ENCODE assay signal across 12 mouse cellular contexts in genomic region chr2:181579681-181580080, GRCm38 (mm10). TPM values are rescaled to one million over a fixed set of nuclear protein-coding genes. Genes with fewer than 3 reads are reported as not detected.
DNase-seq lines count a peak whose midpoint lies in the region; ATAC-seq and TF ChIP-seq lines count a peak whose summit lies in the region.
"Had no signal": no experiment of that assay in that cellular context is flagged by ENCODE, and none has a peak within 500 bp of the region (broad histone marks: within the 10 kb centered on the region; RNA-seq: fewer than 3 reads in every experiment).

No protein-coding gene starts in this region.

- no peak overlapping the region for H3K9ac ChIP-seq in heart, embryonic 11.5 days (ENCODE audit: low read depth, low read length)
- H3K9ac ChIP-seq in kidney, embryonic 16.5 days (replicated peaks; ENCODE audit: low read length), result peak overlapping the region; percentile 1; the same call in 1 of the 2 replicates
- 0 out of 2 replicates have a peak overlapping the region, but pooled peaks have one; percentile 90 for H3K9ac ChIP-seq in intestine, embryonic 16.5 days (ENCODE audit: low read depth, low read length)
- peak overlapping the region; percentile 30; the same call in 1 of the 2 replicates for H3K9ac ChIP-seq in liver, postnatal 0 days (replicated peaks)

- no peak for DNase-seq in heart, postnatal 36 days
- DNase-seq in kidney, postnatal 4 days, result no peak
- DNase-seq in liver, postnatal 0 days, result peak; percentile 9
- DNase-seq in T-cell, adult 2 months (ENCODE audit: low spot score), result no peak
- DNase-seq: kidney, adult 8-10 months; layer of hippocampus, adult 9-11 months; thymus, postnatal 4 days had no signal

- H3K9me3 ChIP-seq in heart, embryonic 11.5 days (replicated peaks; ENCODE audit: control insufficient read depth, low read length), result no peaks in the 10 kb centered on the region
- no peaks in the 10 kb centered on the region for H3K9me3 ChIP-seq in kidney, embryonic 16.5 days (ENCODE audit: low read length)
- H3K9me3 ChIP-seq in intestine, embryonic 16.5 days (ENCODE audit: control insufficient read depth, low read length), result no peaks in the 10 kb centered on the region
- no peaks in the 10 kb centered on the region for H3K9me3 ChIP-seq in liver, postnatal 0 days (ENCODE audit: low read length)
- H3K9me3 ChIP-seq: midbrain, embryonic 10.5 days had no signal

- H3K4me3 ChIP-seq in heart, embryonic 11.5 days (ENCODE audit: low read depth, low read length), result no peak overlapping the region
- no peak overlapping the region for H3K4me3 ChIP-seq in kidney, embryonic 16.5 days (ENCODE audit: low read length)
- no peak overlapping the region for H3K4me3 ChIP-seq in intestine, embryonic 16.5 days (ENCODE audit: low read length)
- H3K4me3 ChIP-seq in liver, postnatal 0 days (ENCODE audit: low read depth, low read length), result no peak overlapping the region

- intact Hi-C loops in heart, postnatal 36 days (cut with DNase I), result loop anchor here (5.0 kb wide), 1 partner anchor 187 kb away; no protein-coding TSS in a partner anchor

- no peaks in the 10 kb centered on the region for H3K27me3 ChIP-seq in heart, embryonic 11.5 days (ENCODE audit: control insufficient read depth, insufficient read depth, low read length)
- H3K27me3 ChIP-seq in kidney, embryonic 16.5 days (ENCODE audit: insufficient read depth, low read length), result no peaks in the 10 kb centered on the region
- no peaks in the 10 kb centered on the region for H3K27me3 ChIP-seq in intestine, embryonic 16.5 days (replicated peaks; ENCODE audit: control insufficient read depth, insufficient read depth, low read length)
- no peaks in the 10 kb centered on the region for H3K27me3 ChIP-seq in liver, postnatal 0 days (ENCODE audit: insufficient read depth, low read length)

- WGBS in heart, embryonic 11.5 days (ENCODE audit: insufficient replicate concordance), result 85% methylated on average over 1 of the region's 1 CpGs
- 77% methylated on average over 1 of the region's 1 CpGs for WGBS in kidney, embryonic 16.5 days
- WGBS in intestine, embryonic 16.5 days, result 89% methylated on average over 1 of the region's 1 CpGs
- 80% methylated on average over 1 of the region's 1 CpGs for WGBS in liver, postnatal 0 days (ENCODE audit: insufficient replicate concordance)

- 0 out of 2 replicates have a peak overlapping the region, but pooled peaks have one; percentile 7 for H3K4me2 ChIP-seq in heart, embryonic 11.5 days
- no peak overlapping the region; the same call in 1 of the 2 replicates for H3K4me2 ChIP-seq in kidney, embryonic 16.5 days (replicated peaks; ENCODE audit: low read depth, low read length)
- H3K4me2 ChIP-seq in intestine, embryonic 16.5 days (ENCODE audit: low read depth, low read length), result no peak overlapping the region
- no peak overlapping the region for H3K4me2 ChIP-seq in liver, postnatal 0 days (ENCODE audit: low read depth, low read length)

- H3K27ac ChIP-seq in heart, embryonic 11.5 days (ENCODE audit: low read depth, low read length), result no peak overlapping the region
- H3K27ac ChIP-seq in kidney, embryonic 16.5 days (ENCODE audit: low read length), result peak overlapping the region; percentile 69
- H3K27ac ChIP-seq in intestine, embryonic 16.5 days (ENCODE audit: low read length), result no peak overlapping the region
- no peak overlapping the region for H3K27ac ChIP-seq in liver, postnatal 0 days (ENCODE audit: low read depth)
- H3K27ac ChIP-seq: midbrain, embryonic 10.5 days had no signal

- H3K36me3 ChIP-seq in heart, embryonic 11.5 days (ENCODE audit: control insufficient read depth, insufficient read depth, low read length), result peaks cover 7% of the 10 kb centered on the region
- H3K36me3 ChIP-seq in kidney, embryonic 16.5 days (ENCODE audit: insufficient read depth, low read length), result peaks cover 8% of the 10 kb centered on the region
- H3K36me3 ChIP-seq in intestine, embryonic 16.5 days (ENCODE audit: control insufficient read depth, insufficient read depth, low read length), result no peaks in the 10 kb centered on the region
- H3K36me3 ChIP-seq in liver, postnatal 0 days (replicated peaks; ENCODE audit: insufficient read depth, low read length), result peaks cover 7% of the 10 kb centered on the region

- TF ChIP-seq CTCF in liver, postnatal 0 days (IDR thresholded peaks at IDR 0.05; ENCODE audit: low read depth), result no peak

- no peak for TF ChIP-seq EP300 in liver, postnatal 0 days (IDR thresholded peaks at IDR 0.05; ENCODE audit: low read depth)

- peaks cover 30% of the 10 kb centered on the region for H3K4me1 ChIP-seq in heart, embryonic 11.5 days (ENCODE audit: control insufficient read depth, insufficient read depth, low read length)
- H3K4me1 ChIP-seq in kidney, embryonic 16.5 days (ENCODE audit: insufficient read depth, low read length), result peaks cover 35% of the 10 kb centered on the region
- H3K4me1 ChIP-seq in intestine, embryonic 16.5 days (ENCODE audit: control insufficient read depth, insufficient read depth, low read length), result peaks cover 22% of the 10 kb centered on the region
- H3K4me1 ChIP-seq in liver, postnatal 0 days (ENCODE audit: insufficient read depth), result peaks cover 50% of the 10 kb centered on the region

- no peak for ATAC-seq in heart, embryonic 11.5 days (replicated peaks; ENCODE audit: insufficient number of reproducible peaks, low FRiP score, low TSS enrichment)
- ATAC-seq in kidney, embryonic 16.5 days (ENCODE audit: low FRiP score, low TSS enrichment), result no peak
- no peak for ATAC-seq in intestine, embryonic 16.5 days
- ATAC-seq in liver, postnatal 0 days, result no peak
- ATAC-seq in CD4-positive, CD25-positive, alpha-beta regulatory T cell, adult 4 months, result no peak

RNA-seq across cellular contexts. Expression of gene Uckl1, which starts 5.0 kb away (rescaled TPM):
- 66.2 and 66.7 TPM in 2 replicates for polyA plus RNA-seq in heart, embryonic 11.5 days (2014; fragmentation: Nextera tagmentation; extraction: Ambion mirVana)
- total RNA-seq in heart, postnatal 36 days (2021), result 10 to 100 TPM; 36.6 to 47.4 TPM
- 66.9 and 71.7 TPM in 2 replicates for polyA plus RNA-seq in kidney, embryonic 16.5 days (2015; fragmentation: Nextera tagmentation; extraction: Ambion mirVana)
- 75.0 and 78.0 TPM in 2 replicates for polyA plus RNA-seq in intestine, embryonic 16.5 days (2015; fragmentation: Nextera tagmentation; extraction: Ambion mirVana)
- polyA plus RNA-seq in liver, postnatal 0 days (2015; fragmentation: Nextera tagmentation; extraction: Ambion mirVana), result 20.3 and 22.8 TPM in 2 replicates
- polyA plus RNA-seq in CD4-positive, CD25-positive, alpha-beta regulatory T cell, adult 4 months (2017; shearing (Covaris generic)), result 100 to 1,000 TPM; 178 to 280 TPM

RNA-seq across cellular contexts. Expression of gene Prpf6, which starts 12.0 kb away (rescaled TPM):
- 45.5 and 53.2 TPM in 2 replicates for polyA plus RNA-seq in heart, embryonic 11.5 days (2014; fragmentation: Nextera tagmentation; extraction: Ambion mirVana)
- 10 to 100 TPM; 36.0 to 38.3 TPM for total RNA-seq in heart, postnatal 36 days (2021)
- 75.2 and 79.7 TPM in 2 replicates for polyA plus RNA-seq in kidney, embryonic 16.5 days (2015; fragmentation: Nextera tagmentation; extraction: Ambion mirVana)
- polyA plus RNA-seq in intestine, embryonic 16.5 days (2015; fragmentation: Nextera tagmentation; extraction: Ambion mirVana), result 52.2 and 52.7 TPM in 2 replicates
- polyA plus RNA-seq in liver, postnatal 0 days (2015; fragmentation: Nextera tagmentation; extraction: Ambion mirVana), result 16.7 and 17.5 TPM in 2 replicates
- polyA plus RNA-seq in CD4-positive, CD25-positive, alpha-beta regulatory T cell, adult 4 months (2017; shearing (Covaris generic)), result 100 to 1,000 TPM in 1 of 2 experiments, 10 to 100 TPM in 1; 86.8 to 115 TPM

RNA-seq across cellular contexts. Expression of gene Zfp512b, which starts 12.9 kb away (rescaled TPM):
- polyA plus RNA-seq in heart, embryonic 11.5 days (2014; fragmentation: Nextera tagmentation; extraction: Ambion mirVana), result 26.3 and 26.5 TPM in 2 replicates
- total RNA-seq in heart, postnatal 36 days (2021), result 10 to 100 TPM; 16.6 to 18.0 TPM
- polyA plus RNA-seq in kidney, embryonic 16.5 days (2015; fragmentation: Nextera tagmentation; extraction: Ambion mirVana), result 37.8 and 41.1 TPM in 2 replicates
- polyA plus RNA-seq in intestine, embryonic 16.5 days (2015; fragmentation: Nextera tagmentation; extraction: Ambion mirVana), result 20.5 and 20.9 TPM in 2 replicates
- polyA plus RNA-seq in liver, postnatal 0 days (2015; fragmentation: Nextera tagmentation; extraction: Ambion mirVana), result 8.9 and 10.5 TPM in 2 replicates
- polyA plus RNA-seq in CD4-positive, CD25-positive, alpha-beta regulatory T cell, adult 4 months (2017; shearing (Covaris generic)), result 10 to 100 TPM; 19.0 to 45.0 TPM

RNA-seq across cellular contexts. Expression of gene Samd10, which starts 19.3 kb away (rescaled TPM):
- polyA plus RNA-seq in heart, embryonic 11.5 days (2014; fragmentation: Nextera tagmentation; extraction: Ambion mirVana), result 13.7 and 14.6 TPM in 2 replicates
- total RNA-seq in heart, postnatal 36 days (2021), result 1 to 10 TPM; 2.3 to 2.4 TPM
- polyA plus RNA-seq in kidney, embryonic 16.5 days (2015; fragmentation: Nextera tagmentation; extraction: Ambion mirVana), result 29.5 and 31.4 TPM in 2 replicates
- polyA plus RNA-seq in intestine, embryonic 16.5 days (2015; fragmentation: Nextera tagmentation; extraction: Ambion mirVana), result 23.9 TPM in 2 replicates
- 2.1 and 2.3 TPM in 2 replicates for polyA plus RNA-seq in liver, postnatal 0 days (2015; fragmentation: Nextera tagmentation; extraction: Ambion mirVana)
- polyA plus RNA-seq in CD4-positive, CD25-positive, alpha-beta regulatory T cell, adult 4 months (2017; shearing (Covaris generic)), result 1 to 10 TPM; 5.9 to 7.1 TPM

RNA-seq across cellular contexts. Expression of gene Dnajc5, which starts 59.4 kb away (rescaled TPM):
- 69.0 and 76.1 TPM in 2 replicates for polyA plus RNA-seq in heart, embryonic 11.5 days (2014; fragmentation: Nextera tagmentation; extraction: Ambion mirVana)
- 10 to 100 TPM; 58.4 to 68.6 TPM for total RNA-seq in heart, postnatal 36 days (2021)
- 91.7 and 100 TPM in 2 replicates for polyA plus RNA-seq in kidney, embryonic 16.5 days (2015; fragmentation: Nextera tagmentation; extraction: Ambion mirVana)
- polyA plus RNA-seq in intestine, embryonic 16.5 days (2015; fragmentation: Nextera tagmentation; extraction: Ambion mirVana), result 73.5 and 74.1 TPM in 2 replicates
- polyA plus RNA-seq in liver, postnatal 0 days (2015; fragmentation: Nextera tagmentation; extraction: Ambion mirVana), result 20.5 and 24.7 TPM in 2 replicates
- 10 to 100 TPM; 39.4 to 46.7 TPM for polyA plus RNA-seq in CD4-positive, CD25-positive, alpha-beta regulatory T cell, adult 4 months (2017; shearing (Covaris generic))
